Mouse (Mus musculus): ENCODE results near the gene Snx8.

Snx8 gene

DNA sequence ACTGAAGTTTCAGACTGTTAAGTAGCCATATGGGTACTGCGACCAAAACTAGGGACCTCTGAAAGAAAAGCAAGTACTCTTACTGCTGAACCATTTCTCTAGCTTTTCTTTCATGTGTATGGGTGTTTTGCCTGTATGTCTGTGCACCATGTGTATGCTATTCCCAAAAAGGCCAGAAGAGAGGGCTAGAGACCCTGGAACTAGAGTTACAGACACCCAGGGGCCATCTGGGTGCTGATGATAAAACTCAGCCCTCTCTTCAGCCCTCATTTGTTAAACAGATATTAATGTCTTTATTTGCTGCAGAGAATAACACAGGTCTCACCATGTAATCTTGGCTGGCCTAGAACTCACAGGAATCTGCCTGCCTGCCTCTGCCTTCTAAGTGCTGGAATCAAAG is 4.6 kb downstream of the Snx8 start:
- DNase-seq (ENCODE audit: low read depth, low spot score): no peak

GRCm38 (mm10) chr5:140383559-140383958 is 5.5 kb downstream of the Snx8 start:
- DNase-seq (ENCODE audit: low read depth, low spot score): no peak

- DNase-seq (ENCODE audit: low read depth, low spot score): no peak
Measured at GRCm38 (mm10) chr5:140382688-140383087, 6.4 kb downstream of the Snx8 start.

- DNase-seq (ENCODE audit: low read depth, low spot score): no peak
Measured at GRCm38 (mm10) chr5:140381156-140381555, 7.9 kb downstream of the Snx8 start.

- no peak for DNase-seq (ENCODE audit: low read depth, low spot score)
Measured at GRCm38 (mm10) chr5:140379299-140379698, 9.8 kb downstream of the Snx8 start.

GRCm38 (mm10) chr5:140378121-140378853 is 10.8 kb downstream of the Snx8 start:
- no peak for DNase-seq (ENCODE audit: low read depth, low spot score)

DNA sequence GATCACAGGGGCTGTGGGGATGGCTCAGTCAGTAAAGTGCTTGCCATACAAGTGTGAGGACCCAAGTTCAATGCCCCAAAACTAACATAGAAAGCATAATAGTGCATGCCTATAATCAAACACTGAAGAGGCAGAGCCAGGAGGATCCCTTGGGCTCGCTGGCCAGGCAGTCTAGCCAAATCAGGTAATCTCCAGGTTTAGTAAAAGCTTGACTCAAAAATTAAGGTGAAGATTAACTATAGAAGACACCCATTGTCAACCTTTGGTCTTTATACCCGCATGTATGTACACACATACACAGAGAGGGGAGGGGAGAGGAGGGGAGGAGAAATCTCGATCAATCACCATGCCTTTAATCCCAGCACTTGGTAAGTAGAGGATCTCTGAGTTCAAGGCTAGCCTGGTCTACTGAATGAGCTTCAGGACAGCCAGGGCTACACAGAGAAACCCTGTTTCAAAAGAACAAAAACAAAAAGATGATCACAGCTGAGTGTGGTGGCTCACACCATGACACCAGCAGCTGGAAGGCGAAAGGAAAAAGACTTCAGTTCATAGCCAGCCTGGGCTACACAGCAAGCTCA is 13.7 kb downstream of the Snx8 start:
- no peak for DNase-seq (ENCODE audit: low read depth, low spot score)

GRCm38 (mm10) chr5:140374226-140374625 is 14.8 kb downstream of the Snx8 start:
- DNase-seq (ENCODE audit: low read depth, low spot score): peak; percentile 33

DNA sequence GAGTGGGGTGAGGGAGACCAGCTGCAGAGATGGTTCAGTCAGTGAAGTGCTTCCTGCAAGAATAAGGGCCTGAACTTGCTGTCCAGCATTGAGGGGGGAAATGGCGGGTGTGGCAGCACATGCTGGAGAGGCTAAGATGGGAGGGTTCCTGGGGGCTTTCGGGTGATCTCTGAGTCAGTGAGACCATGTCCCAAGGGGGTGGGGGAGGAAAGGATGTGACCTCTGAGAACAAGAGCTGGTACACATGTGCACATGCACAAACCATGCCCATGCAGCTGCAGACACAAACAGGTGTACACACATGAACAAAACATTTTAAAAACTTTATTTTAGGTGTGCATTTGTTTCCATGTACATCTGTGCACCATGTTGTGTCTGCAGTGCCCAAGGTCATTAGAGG is 15.4 kb downstream of the Snx8 start:
- no peak for DNase-seq (ENCODE audit: low read depth, low spot score)

- DNase-seq (ENCODE audit: low read depth, low spot score): no peak
Measured at GRCm38 (mm10) chr5:140371671-140372070, 17.4 kb downstream of the Snx8 start.

DNA sequence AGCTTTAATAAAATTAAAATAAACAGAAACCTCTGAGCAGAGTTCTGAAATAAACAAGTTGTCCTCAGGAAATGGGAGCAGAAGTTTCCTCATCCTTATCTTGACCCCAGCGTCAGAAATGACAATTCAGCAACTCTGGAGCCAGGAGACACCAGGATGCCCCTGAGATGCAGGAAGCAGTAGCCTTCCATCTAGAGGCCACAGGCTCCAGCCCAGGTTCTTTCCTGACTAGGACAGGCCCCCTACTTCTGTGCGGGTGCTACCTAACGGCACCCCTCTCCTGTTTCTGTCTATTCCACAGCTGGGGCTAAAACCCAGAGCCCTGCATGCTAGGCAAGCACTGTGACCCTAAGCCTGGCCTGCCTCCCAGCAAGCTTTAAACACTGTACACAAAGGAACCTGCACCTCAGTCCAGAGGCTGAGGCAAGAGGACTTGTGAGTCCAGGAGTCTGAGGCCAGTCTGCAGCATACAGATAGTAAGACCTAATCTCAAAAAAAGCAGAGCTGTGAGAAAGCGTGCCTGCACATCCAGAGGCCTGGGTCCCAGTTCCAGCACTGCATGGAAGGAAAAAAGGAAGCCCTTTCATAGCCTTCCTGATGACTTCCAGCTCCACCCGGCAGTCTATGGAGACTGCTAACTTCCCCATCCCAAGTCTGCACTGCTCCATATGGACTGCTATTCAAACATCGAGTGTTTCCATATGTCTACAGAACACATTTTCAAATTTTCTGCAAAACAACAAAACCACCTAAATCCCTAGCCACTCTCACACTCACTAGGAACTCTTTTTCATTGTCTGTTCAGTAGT is 18.4 kb downstream of the Snx8 start:
- DNase-seq (ENCODE audit: low read depth, low spot score): no peak

DNA sequence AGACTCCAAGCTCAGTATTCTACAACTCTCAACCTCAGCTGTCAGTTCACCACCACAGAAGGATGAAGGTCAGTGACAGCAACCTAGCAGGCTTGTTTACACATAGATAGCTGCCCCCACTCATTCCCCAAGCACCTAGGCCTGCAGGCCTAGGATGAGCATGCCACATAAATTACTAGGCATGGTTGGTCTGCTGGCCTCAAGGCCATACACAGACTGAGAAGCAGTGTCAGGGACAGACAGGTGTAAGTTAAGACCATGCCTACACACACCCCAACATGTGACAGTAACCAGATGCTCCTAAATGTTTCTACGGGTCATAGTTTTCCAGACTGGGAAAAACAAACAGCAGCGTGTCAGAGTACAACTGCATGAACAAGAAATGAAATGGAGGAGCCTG is 19.6 kb downstream of the Snx8 start:
- DNase-seq (ENCODE audit: low read depth, low spot score): no peak

- DNase-seq (ENCODE audit: low read depth, low spot score): no peak
Measured at GRCm38 (mm10) chr5:140368926-140369325, 20.1 kb downstream of the Snx8 start.

DNA sequence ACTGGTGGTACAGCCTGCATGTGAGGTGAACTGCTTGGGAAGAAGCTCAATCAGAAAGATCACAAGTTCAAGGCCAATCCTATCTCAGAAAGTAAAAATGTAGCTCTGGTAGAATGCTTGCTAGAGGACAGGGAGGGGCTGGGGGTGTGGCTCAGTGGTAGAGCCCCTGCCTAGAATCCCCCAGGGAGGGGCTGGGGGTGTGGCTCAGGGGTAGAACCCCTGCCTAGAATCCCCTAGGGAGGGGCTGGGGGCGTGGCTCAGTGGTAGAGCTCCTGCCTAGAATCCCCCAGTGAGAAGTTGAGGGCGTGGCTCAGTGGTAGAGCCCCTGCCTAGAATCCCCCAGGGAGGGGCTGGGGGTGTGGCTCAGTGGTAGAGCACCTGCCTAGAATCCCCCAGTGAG is 20.9 kb downstream of the Snx8 start:
- DNase-seq (ENCODE audit: low read depth, low spot score): peak; percentile 92

DNA sequence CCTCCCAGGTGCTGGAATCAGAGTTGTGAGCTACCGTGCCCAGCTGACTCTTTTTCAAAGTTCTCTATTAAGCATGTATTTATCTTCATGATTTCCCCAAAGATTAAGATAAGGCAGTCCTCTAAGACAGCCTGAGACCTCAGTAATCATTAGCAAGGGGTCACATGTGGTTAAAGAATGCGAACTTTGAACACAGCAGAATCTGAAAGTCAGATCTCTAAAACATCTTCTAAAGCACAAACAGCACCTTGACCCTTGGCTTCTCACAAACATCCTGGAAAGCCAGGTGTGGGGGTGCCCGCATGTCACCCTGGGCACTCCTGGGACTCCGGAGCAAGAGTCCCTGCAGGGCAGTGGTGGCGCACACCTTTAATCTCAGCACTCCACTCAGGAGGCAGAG is 24.6 kb downstream of the Snx8 start:
- no peak for DNase-seq (ENCODE audit: low read depth, low spot score)

- DNase-seq (ENCODE audit: low read depth, low spot score): no peak
Measured at GRCm38 (mm10) chr5:140359930-140360674, 29.0 kb downstream of the Snx8 start.

- no peak for DNase-seq (ENCODE audit: low read depth, low spot score)
Measured at GRCm38 (mm10) chr5:140357466-140357865, 31.6 kb downstream of the Snx8 start.

- no peak for DNase-seq (ENCODE audit: low read depth, low spot score)
Measured at GRCm38 (mm10) chr5:140355934-140356333, 33.1 kb downstream of the Snx8 start.

DNA sequence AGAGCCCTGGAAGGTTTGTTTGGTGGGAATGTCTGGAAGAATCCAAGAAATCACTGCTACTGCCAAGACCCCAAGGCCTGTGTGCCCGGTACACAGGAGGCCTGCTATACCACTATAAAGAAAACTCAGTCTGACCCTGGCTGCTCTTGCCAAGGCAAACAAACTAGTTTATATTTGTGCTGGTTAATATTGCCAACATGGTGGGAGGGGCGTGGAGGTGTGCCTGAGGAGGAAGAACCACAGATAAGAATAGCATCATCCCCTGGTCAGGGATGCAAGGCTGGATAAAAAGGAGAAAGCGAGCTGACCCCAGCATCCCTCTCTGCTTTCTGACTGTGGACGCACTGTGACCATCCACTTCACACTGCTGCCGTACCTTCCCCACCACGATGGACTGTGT is 36.7 kb downstream of the Snx8 start:
- no peak for DNase-seq (ENCODE audit: low read depth, low spot score)

- DNase-seq (ENCODE audit: low read depth, low spot score): no peak
Measured at GRCm38 (mm10) chr5:140350731-140351497, 38.1 kb downstream of the Snx8 start.

DNA sequence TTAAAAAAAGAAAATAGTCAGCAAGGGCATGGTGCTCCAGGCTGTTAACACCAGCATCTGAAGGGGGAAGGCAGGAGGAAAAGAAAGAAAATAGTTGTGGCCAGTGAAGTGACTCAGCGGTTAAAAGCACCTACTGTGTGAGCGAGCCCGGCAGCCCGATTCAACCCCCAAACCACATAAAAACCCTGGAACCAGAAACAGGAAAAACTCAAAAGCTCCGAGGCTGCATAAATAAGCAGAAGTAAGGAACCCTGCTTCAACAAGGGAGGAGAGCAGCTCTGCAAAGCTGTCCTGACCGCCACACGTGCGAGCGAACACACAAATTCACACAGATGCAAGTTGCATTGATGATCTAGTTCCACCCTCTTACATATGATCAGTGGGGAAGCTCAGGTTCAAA is 39.2 kb downstream of the Snx8 start:
- DNase-seq (ENCODE audit: low read depth, low spot score): no peak
